Mouse (Mus musculus): ENCODE results near the gene Lin54.

DNA sequence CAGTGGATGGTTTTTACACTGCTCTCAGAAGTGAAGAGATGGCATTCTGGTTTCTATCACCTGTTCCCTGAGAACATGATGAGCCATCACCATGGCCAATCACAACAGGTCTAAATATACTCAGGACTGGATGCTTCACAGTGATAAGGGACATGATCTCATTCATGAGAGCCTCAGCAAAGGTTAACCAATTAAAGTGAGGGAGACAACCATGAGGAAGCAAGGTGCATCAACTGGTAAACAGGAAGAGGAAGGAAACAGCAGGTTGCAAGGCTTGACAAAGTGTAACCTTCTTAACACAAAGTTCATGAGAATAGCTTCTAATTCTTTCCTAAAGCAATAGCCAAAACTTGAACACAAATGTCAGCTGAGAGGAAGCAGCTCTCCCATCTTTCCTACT is 16.9 kb downstream of the Lin54 start:
- no peak for TF ChIP-seq CTCF (IDR thresholded peaks at IDR 0.05; ENCODE audit: low read depth, low read length)
- no peak for TF ChIP-seq POLR2A (IDR thresholded peaks at IDR 0.05; ENCODE audit: insufficient read depth, low read length)
- TF ChIP-seq EP300 (IDR thresholded peaks at IDR 0.05; ENCODE audit: insufficient read depth, low read depth, low read length), result no peak

Data from ES-Bruce4 (cell line).